Mouse (Mus musculus): ENCODE data around the gene Lsm14a.

Lsm14a gene

GRCm38 (mm10) chr7:34393215-34393614 lies at the start of gene Lsm14a:
Gene Lsm14a (minus strand): TSS chr7:34393315.
- DNase-seq (ENCODE audit: low spot score in 2 of 2): no peak

DNA sequence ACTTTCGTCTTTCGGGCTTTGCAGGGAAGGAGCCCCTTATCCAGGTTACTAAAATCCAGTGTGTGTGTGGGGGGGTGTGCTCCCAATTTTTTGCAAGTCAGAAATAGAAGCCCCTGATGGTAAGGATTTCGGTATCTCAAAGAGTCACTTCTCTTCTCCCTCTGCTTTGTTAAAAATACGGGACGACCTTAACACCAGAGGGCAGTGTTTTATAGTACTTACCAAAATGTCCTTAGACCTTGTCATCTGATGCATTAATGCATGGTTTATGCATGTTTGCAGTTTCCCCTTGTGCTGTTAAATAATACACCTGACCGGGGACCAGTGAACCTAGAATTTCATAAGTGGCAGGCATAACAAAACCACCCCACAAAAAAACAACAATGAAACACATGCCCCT lies 45.8 kb upstream of the Lsm14a start:
- DNase-seq (ENCODE audit: low spot score in 2 of 2): peak in 1 of 2 experiments; percentile 27

GRCm38 (mm10) chr7:34433597-34433996 lies 40.5 kb upstream of the Lsm14a start:
- DNase-seq (ENCODE audit: low spot score in 2 of 2): no peak

- no peak for DNase-seq (ENCODE audit: low spot score in 2 of 2)
These were observed 28.1 kb upstream of the Lsm14a start for GRCm38 (mm10) chr7:34421201-34421600.

DNA sequence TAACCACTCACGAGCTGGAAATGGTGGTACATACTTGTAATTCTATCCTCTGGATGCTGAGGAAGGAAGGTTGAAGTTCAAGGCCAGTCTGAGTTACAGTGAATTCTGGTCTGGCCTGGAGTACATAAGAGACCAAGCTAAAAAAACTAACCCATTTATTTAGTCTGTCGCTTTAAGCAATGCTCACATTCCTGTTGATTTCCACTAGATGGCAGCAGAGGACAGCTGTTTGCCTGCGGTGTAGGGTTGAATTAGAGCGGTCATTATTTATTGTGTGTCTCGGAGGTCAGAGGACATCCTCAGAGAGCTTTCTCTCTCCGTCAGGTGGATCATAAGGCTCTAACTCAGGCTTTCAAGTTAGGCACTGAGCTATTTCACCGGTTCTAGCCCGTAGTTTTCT lies 14.4 kb upstream of the Lsm14a start:
- DNase-seq (ENCODE audit: low spot score in 2 of 2): no peak

DNA sequence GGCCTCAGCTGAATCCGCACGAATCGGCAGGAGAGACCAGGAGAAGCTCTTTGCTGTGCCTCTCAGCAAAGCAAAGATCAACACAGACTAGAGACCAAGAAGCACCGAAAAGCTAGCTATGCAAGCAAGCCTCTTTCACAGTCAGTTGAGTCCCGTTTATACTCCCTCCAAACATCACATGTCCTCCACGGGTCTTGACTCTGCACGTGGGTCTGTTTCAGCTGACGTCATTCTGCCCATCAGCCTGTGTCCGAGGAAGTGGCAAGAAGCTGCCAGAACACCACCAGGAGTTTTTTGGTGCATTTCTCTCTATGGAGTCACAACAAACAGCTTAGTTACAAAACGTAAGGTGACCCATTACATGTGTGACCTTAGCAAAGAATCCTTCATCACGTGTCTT lies 10.8 kb upstream of the Lsm14a start:
- DNase-seq (ENCODE audit: low spot score in 2 of 2): no peak

DNA sequence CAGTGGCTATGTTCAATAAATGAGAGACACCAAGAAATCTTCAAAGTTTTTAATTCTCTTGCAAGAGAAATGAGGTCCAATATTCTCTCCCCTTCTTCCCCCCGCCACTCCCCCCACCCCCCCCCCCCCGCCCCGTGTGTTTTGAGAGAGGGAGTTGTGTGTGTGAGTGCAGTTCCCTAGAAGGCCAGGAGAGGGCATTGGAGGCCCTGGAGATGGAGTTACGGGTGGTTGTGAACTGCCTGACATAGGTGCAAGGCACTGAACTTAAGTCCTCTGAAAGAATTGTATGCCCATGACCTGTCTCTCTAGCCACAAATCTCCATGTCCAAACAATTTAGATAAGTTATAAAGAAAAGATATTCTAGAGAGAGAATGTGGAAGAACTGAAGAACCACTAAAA lies 7.0 kb upstream of the Lsm14a start:
- DNase-seq (ENCODE audit: low spot score in 2 of 2): no peak

GRCm38 (mm10) chr7:34398831-34399230 lies 5.7 kb upstream of the Lsm14a start:
- no peak for DNase-seq (ENCODE audit: low spot score in 2 of 2)

DNA sequence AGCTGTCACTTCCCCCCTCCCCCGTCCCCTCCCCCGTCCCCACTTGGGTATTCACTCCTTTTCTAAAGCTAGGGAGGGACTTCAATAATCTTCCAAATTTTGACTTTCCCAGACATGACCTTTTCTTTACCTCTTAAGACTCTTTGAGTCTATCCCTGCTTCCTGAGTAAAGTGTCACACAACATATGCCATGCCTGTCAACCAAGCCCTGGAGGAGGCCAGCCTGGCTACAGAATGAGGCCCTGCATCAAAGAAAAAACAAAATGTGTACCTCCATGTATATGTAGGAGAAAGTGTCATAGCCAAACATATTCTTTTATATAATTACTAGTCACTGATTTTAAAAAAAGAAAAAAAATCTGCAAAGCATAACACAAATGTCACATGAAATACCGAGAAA lies 3.7 kb upstream of the Lsm14a start:
- no peak for DNase-seq (ENCODE audit: low spot score in 2 of 2)

DNA sequence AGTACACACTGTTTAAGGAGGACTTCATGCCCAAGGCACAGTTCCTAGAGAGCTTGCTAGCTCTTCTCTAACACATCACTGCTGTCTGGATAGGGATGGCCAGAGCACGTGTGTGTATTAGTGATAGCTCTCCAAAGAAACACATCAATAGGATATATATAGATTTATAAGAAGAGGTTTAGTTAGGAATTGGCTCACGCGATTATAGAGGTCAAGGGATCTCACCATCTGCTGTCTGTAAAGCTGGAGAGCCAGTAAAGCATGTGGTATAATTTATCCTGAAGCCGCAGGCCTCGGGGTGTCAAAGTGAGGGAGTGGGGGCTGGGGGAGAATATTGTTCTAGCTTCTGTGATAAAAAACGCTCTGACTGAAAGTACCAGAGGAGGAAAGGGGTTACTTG lies 2.6 kb upstream of the Lsm14a start:
- DNase-seq (ENCODE audit: low spot score in 2 of 2): no peak

GRCm38 (mm10) chr7:34394636-34395035 lies 1.5 kb upstream of the Lsm14a start:
- no peak for DNase-seq (ENCODE audit: low spot score in 2 of 2)

DNA sequence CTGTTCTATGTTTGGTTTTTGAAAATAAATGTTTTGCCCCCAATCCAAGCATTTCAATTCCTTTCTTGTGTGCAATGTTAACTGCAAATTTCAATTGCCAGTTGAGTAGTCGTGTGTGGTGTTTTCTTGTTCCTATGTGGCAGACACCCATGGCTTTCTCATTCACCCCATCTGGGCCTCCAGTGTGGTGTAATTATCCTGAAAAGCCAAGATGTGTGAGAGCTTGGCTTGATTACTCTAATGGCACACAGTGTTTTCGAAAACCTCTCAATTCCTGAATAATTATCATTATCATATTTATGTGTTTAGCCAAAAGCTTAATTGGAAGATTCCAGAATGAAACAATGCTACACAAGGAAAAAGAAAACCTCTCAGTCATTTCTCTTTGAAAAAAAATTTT lies 976 bp upstream of the Lsm14a start:
- no peak for DNase-seq (ENCODE audit: low spot score in 2 of 2)

DNA sequence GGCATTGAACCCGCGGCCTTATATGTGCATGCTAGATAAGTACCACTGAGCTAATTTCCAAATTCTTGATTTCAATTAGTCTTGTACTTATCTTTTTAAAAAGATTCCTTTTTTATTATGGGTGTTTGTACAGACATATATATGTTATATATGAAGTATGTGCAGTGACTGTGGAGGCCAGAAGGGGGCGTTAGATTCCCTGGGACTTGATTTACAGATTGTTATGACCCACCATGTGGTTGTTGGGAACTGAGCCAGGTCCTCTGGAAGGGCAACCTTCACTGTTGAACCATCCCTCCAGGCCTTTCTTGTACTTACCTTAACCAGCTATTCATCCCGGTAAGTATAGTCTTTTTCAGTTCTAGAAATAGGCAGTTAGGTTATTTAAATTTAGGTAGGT lies 780 bp downstream of the Lsm14a start:
- no peak for DNase-seq (ENCODE audit: low spot score in 2 of 2)

- DNase-seq (ENCODE audit: low spot score in 2 of 2): no peak
These were observed 1.4 kb downstream of the Lsm14a start for GRCm38 (mm10) chr7:34391711-34392110.

- DNase-seq (ENCODE audit: low spot score in 2 of 2): no peak
These were observed 2.3 kb downstream of the Lsm14a start for GRCm38 (mm10) chr7:34390834-34391155.

DNA sequence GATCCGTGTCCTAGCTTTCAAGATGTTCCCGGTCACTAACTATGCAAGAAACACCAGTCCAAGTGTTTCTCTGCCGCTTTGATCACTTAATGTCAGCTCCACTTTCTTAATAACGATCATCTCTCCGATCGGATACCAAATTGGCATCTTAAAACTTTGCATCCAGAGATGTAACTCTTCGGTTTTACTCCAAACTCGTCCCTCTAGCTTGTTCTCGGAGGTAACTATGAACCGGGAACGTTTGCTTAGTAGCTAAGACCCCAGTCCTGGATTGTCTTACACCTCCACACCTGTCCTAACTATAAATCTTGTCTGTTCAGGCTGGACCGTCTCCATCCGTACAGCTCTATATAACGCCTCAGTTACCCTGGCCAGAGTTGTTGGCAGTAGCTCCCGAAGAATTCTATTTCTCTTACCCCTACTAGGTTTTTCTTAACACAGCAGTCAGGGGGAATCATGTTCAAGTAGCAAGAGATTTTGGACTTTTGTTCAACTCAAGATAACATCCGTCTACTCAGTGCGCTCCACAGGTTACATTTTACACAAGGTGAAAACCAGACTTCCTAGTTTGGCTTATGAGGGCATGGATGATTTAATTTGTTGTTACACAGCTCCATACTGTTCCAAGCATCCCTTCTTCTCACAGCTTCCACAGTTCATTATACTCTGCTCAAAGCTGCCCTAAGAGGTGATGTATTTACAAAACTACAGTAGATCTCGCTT lies 2.8 kb downstream of the Lsm14a start:
- DNase-seq (ENCODE audit: low spot score in 2 of 2): no peak

- DNase-seq (ENCODE audit: low spot score in 2 of 2): peak; percentile 79 to 90
These were observed 3.6 kb downstream of the Lsm14a start for GRCm38 (mm10) chr7:34389277-34390085.

- DNase-seq (ENCODE audit: low spot score in 2 of 2): peak in 1 of 2 experiments; percentile 42
These were observed 4.5 kb downstream of the Lsm14a start for GRCm38 (mm10) chr7:34388445-34389276.

GRCm38 (mm10) chr7:34387784-34388444 lies 5.2 kb downstream of the Lsm14a start:
- no peak for DNase-seq (ENCODE audit: low spot score in 2 of 2)

GRCm38 (mm10) chr7:34382803-34383202 lies 10.3 kb downstream of the Lsm14a start:
- DNase-seq (ENCODE audit: low spot score in 2 of 2): no peak

GRCm38 (mm10) chr7:34381733-34382132 lies 11.4 kb downstream of the Lsm14a start:
- DNase-seq (ENCODE audit: low spot score in 2 of 2): no peak

GRCm38 (mm10) chr7:34380311-34380710 lies 12.8 kb downstream of the Lsm14a start:
- DNase-seq (ENCODE audit: low spot score in 2 of 2): no peak
